Mouse (Mus musculus) heart, adult 2 months (tissue): ENCODE data around the gene Avil. TPM values are rescaled to one million over a fixed set of nuclear protein-coding genes. Genes with fewer than 3 reads are reported as not detected.

ENCODE experiments used
- DNase-seq, 2 experiments: peaks; one replicate each; pipeline ENCODE4 v3.0.0; 2021
- H3K27ac ChIP-seq: fragments of 200-600 bp; 2 replicates; pipeline ENCODE4 v1.8.1; 2022
- H3K27me3 ChIP-seq: fragments of 200-500 bp; 2 replicates; pipeline ENCODE4 v1.6.1; 2012; ENCODE audit warnings: mild to moderate bottlenecking, low read length, inconsistent platforms, mixed read lengths; ENCODE audit not compliant: control insufficient read depth, insufficient read depth
- H3K36me3 ChIP-seq: fragments of 200-500 bp; 2 replicates; pipeline ENCODE4 v1.6.1; 2012; ENCODE audit warnings: low read length, inconsistent platforms; ENCODE audit not compliant: control insufficient read depth, insufficient read depth
- H3K4me1 ChIP-seq: fragments of 200-500 bp; 2 replicates; pipeline ENCODE4 v1.6.1; 2011; ENCODE audit warnings: low read length; ENCODE audit not compliant: control insufficient read depth, insufficient read depth
- H3K4me3 ChIP-seq: fragments of 200-600 bp; 2 replicates; pipeline ENCODE4 v1.8.1; 2022
- H3K79me2 ChIP-seq: fragments of 200-500 bp; replicated peaks from 2 replicates; pipeline ENCODE4 v1.6.1; 2012; ENCODE audit warnings: mild to moderate bottlenecking, inconsistent platforms, low read length, moderate library complexity, mixed read lengths; ENCODE audit not compliant: control insufficient read depth, insufficient read depth
- H3K9ac ChIP-seq: fragments of 200-500 bp; 2 replicates; pipeline ENCODE4 v1.6.1; 2012; ENCODE audit warnings: low read depth, mild to moderate bottlenecking, control low read depth, inconsistent platforms, low read length, mixed read lengths
- CTCF ChIP-seq: fragments of 200-600 bp; IDR thresholded peaks from 2 replicates; pipeline ENCODE4 v1.8.1; 2022; ENCODE audit warnings: antibody characterized with exemption, mild to moderate bottlenecking, moderate library complexity
- EP300 ChIP-seq: fragments of 200-500 bp; IDR thresholded peaks from 2 replicates; pipeline ENCODE4 v1.6.1; 2011; ENCODE audit warnings: low read depth, low read length, control low read depth; ENCODE audit not compliant: insufficient read depth
- POLR2A ChIP-seq: fragments of 200-500 bp; IDR thresholded peaks from 2 replicates; pipeline ENCODE4 v1.6.1; 2011; ENCODE audit warnings: mild to moderate bottlenecking, low read depth, low read length, control low read depth; ENCODE audit not compliant: insufficient read depth
- WGBS: fragments of 180-500 bp; shearing (Covaris S2); methylation state at CpG from one replicate; pipeline ENCODE4 v1.1.7; 2018; 5-methylcytosine and 5-hydroxymethylcytosine counted together
- intact Hi-C: fragments of 180-260 bp; cut with DNase I; formaldehyde crosslinking; loops from one replicate; pipeline ENCODE4 v1.15.1; 2025
- polyA plus RNA-seq: library from polyadenylated mRNA; depleted of rRNA; stranded (reverse); fragments of >200 nt; gene quantifications from 2 replicates; pipeline ENCODE4 v1.2.3, GENCODE M21; 2012
- total RNA-seq, 2 experiments: library from RNA; stranded (reverse); gene quantifications; 2 replicates each; pipeline ENCODE4 v1.2.3; 2021

Avil gene
- total and polyA plus RNA-seq, 3 experiments: 0.29 to 0.48 (median 0.34) TPM

DNA sequence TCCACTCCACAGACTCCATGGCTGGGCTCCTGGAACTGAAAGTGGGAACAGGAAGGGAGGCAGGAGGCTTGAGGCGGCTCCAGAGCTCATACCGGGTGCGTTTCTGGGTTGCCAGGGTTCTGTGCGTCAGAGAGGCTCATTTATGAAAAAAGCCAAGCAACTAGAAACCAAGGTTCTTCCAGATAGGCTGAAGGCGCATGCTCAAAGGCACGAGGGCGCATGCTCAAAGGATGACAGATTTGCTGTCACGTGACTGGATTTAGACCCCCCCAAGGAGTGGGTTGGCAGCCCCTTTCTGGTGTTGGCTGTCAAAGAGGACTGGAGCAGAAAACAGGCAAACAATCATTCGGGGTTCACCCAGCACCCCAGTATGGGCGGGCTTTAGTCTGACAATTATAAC lies 38.8 kb upstream of the Avil start:
- Histone ChIP-seq H3K4me3 (no peak overlapping the region), H3K4me1 (peaks cover 5% of the 10 kb centered on the region), H3K79me2 (no peaks in the 10 kb centered on the region), H3K36me3 (no peaks in the 10 kb centered on the region), H3K27me3 (no peaks in the 10 kb centered on the region), H3K27ac (peak overlapping the region; percentile 65), H3K9ac (no peak overlapping the region)
- intact Hi-C loops: no loop called here
- TF ChIP-seq POLR2A: no peak
- no peak for TF ChIP-seq CTCF
- no peak for TF ChIP-seq EP300
- peak; percentile 72 for DNase-seq
- WGBS: 64% methylated on average over 10 of the region's 10 CpGs

DNA sequence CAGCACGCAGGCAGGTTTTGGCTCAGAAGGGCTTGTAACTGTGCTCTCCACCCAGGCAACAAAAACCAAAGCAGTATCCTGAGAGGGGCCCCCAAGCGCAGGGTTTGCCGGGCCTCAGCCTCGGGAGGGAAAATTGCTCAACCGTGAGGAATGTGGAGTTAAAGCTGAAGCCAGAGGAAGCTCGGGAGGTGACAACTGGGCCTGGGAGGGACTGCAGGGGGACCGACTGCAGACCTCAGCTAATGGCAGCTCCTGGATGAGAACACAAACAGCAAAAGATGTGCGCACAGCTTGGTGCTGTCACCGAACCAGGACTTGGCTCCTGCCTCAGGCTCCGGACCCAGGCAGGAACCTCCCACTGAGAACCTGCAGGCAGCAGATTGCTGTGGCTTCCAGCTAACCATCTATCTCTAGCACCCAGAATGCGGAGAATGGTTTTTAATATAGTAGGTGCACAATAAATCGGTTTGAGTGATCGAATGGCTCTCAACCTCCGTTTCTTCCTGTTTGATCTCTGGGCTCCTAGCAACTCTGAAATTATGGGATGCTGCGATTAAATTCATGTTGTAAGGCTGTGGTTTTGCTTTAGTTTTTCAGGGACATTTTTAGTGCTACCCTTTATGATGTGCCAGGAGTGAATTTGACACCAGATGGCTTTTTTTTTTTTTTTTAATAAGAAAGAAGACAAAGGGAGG lies 38.1 kb upstream of the Avil start:
- no peak for TF ChIP-seq EP300
- TF ChIP-seq POLR2A: no peak
- TF ChIP-seq CTCF: no peak
- peaks cover 3% of the 10 kb centered on the region for H3K4me1 ChIP-seq
- no peaks in the 10 kb centered on the region for H3K27me3 ChIP-seq
- H3K27ac ChIP-seq: peak overlapping the region; percentile 65
- H3K9ac ChIP-seq: no peak overlapping the region
- WGBS: 42% methylated on average over 15 of the region's 15 CpGs
- intact Hi-C loops: no loop called here
- H3K79me2 ChIP-seq: no peaks in the 10 kb centered on the region
- H3K36me3 ChIP-seq: no peaks in the 10 kb centered on the region
- no peak overlapping the region for H3K4me3 ChIP-seq
- peak; percentile 64 to 78 for DNase-seq

DNA sequence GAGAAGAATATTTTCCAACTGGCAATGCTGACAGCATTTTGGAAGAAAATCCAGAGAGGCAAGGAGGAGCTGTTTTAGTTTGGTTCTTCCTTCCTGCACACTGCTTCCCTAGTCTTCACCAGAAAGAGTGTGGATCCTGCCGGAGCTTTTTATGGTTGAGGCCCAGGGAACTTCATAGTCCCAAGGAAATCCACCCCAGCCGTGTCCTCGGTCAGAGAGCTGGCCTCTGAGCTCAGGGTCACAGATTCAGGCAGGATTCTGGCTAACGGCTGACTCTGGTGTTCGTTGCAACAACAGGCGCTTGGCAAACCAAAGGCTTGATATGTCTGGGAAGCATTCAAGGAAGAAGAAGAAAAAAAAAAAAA lies 37.6 kb upstream of the Avil start:
- Histone ChIP-seq H3K27ac (peak overlapping the region; percentile 65), H3K36me3 (no peaks in the 10 kb centered on the region), H3K4me1 (peaks cover 2% of the 10 kb centered on the region; the same call in 1 of the 2 replicates), H3K27me3 (no peaks in the 10 kb centered on the region), H3K9ac (no peak overlapping the region), H3K4me3 (no peak overlapping the region), H3K79me2 (no peaks in the 10 kb centered on the region)
- intact Hi-C loops: no loop called here
- DNase-seq: peak; percentile 39 to 57
- TF ChIP-seq POLR2A: no peak
- TF ChIP-seq EP300: no peak
- TF ChIP-seq CTCF: no peak
- 49% methylated on average over 6 of the region's 6 CpGs for WGBS

DNA sequence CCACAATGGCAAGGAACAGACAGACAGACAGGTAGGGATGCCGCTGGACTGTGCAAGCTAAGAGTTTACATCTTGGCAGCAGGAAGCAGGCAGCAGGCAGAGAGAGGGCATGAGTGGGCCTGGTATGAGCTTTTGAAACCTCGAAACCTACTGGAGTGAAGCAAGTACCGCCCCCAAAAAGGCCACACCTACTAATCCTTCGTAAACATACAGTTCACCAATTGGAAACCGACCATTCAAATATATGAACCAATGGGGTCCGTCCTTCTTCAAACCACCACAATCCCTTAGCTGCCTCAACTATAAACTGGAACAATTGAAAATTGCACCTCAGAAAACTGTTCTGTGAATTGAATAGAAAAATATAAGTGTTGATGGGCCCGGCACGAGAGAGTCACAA lies 36.7 kb upstream of the Avil start:
- no peak for DNase-seq
- no peaks in the 10 kb centered on the region for H3K27me3 ChIP-seq
- no peak overlapping the region; the same call in 1 of the 2 replicates for H3K27ac ChIP-seq
- H3K9ac ChIP-seq: no peak overlapping the region
- intact Hi-C loops: no loop called here
- H3K4me1 ChIP-seq: peaks cover 2% of the 10 kb centered on the region; the same call in 1 of the 2 replicates
- H3K79me2 ChIP-seq: no peaks in the 10 kb centered on the region
- no peak for TF ChIP-seq CTCF
- TF ChIP-seq POLR2A: no peak
- no peak for TF ChIP-seq EP300
- WGBS: 92% methylated on average over 8 of the region's 8 CpGs
- no peak overlapping the region for H3K4me3 ChIP-seq
- no peaks in the 10 kb centered on the region for H3K36me3 ChIP-seq

DNA sequence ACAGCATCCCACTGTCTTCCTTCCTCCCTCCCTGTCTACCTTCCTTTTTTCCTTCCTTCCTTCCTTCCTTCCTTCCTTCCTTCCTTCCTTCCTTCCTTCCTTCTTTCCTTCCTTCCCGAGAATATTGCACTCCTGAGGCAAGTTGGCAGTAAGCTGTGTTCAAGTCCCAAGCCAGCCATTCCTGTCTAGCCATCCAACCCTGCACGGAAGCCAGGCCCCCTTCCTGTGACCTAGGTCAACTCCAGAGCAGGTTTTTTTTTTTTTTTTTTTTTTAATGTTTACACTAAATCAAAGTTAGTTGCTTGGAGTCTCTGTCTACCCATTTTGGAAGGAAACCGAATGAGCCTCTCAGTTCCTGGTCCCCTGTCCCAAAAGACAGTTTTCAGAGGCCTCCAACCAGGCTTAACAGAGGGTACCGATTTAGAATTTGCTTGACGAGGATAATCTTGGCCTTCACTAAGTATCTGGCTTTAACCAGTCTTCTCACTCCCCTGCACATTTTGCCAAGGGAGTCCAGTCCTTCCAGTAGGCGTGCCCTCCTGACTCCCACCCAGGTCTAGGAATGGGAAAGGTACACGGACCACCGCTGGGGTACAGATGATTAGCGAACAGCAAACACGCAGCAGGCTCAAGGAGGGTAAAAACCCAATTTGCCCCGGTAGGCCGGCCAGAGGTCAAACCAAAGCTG lies 29.0 kb upstream of the Avil start:
- peaks cover 2% of the 10 kb centered on the region; the same call in 1 of the 2 replicates for H3K4me1 ChIP-seq
- no peak for DNase-seq
- 45% methylated on average over 12 of the region's 12 CpGs for WGBS
- H3K27me3 ChIP-seq: no peaks in the 10 kb centered on the region
- intact Hi-C loops: no loop called here
- H3K9ac ChIP-seq: no peak overlapping the region
- H3K36me3 ChIP-seq: no peaks in the 10 kb centered on the region
- peak overlapping the region; percentile 42 for H3K27ac ChIP-seq
- no peak overlapping the region for H3K4me3 ChIP-seq
- H3K79me2 ChIP-seq: no peaks in the 10 kb centered on the region
- TF ChIP-seq EP300 (no peak), CTCF (no peak), POLR2A (no peak)

DNA sequence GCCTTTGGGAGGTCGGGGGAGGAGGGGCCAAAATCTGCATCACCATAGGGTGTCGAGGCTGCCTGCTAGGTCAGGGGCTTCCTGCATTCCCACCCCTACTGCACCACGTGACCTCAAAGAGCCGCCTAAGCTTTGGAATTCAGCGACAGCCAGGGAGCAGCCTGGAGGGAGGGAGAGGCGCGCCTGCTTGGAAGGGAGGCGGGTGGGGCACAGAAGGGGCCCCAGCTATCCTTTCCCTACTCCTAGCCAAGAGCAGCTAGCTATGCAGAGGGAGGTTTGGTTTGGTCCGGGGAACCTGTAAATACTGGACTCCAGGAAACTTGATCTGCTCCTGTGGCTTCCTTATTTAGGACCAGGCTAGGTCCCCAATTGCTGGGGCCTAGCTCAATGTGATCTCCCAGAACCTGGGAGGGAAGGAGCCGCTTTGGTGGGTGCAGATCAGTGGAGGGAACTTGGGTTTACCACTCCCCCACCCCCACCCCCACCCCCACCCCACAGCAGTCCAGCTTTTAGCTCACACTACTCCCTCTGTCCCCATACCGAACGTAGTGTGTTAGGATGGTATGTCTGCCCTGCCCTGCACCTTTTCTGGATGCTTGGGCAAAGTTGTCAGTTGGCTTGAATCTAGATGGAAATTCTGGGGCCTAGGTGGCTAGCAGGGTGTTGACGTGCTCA lies 28.3 kb upstream of the Avil start:
- Histone ChIP-seq H3K9ac (no peak overlapping the region), H3K4me3 (no peak overlapping the region), H3K79me2 (no peaks in the 10 kb centered on the region), H3K4me1 (peaks cover 2% of the 10 kb centered on the region; the same call in 1 of the 2 replicates), H3K27ac (peak overlapping the region; percentile 42), H3K36me3 (no peaks in the 10 kb centered on the region), H3K27me3 (no peaks in the 10 kb centered on the region)
- WGBS: 38% methylated on average over 13 of the region's 13 CpGs
- intact Hi-C loops: no loop called here
- peak; percentile 62 to 77 for DNase-seq
- no peak for TF ChIP-seq POLR2A
- TF ChIP-seq EP300: no peak
- no peak for TF ChIP-seq CTCF
